Mouse (Mus musculus) kidney, postnatal 0 days (tissue): Measurements from ENCODE around the gene Ctdsp1. TPM values are rescaled to one million over a fixed set of nuclear protein-coding genes. Genes with fewer than 3 reads are reported as not detected.

ENCODE experiments used
- ATAC-seq: fragments of 200-750 bp; cut with Nextera tagmentation; replicated peaks from 2 replicates; pipeline ENCODE4 v1.8.0; 2017; ENCODE audit warnings: low read depth, moderate number of reproducible peaks, moderate TSS enrichment, moderate library complexity; ENCODE audit not compliant: low FRiP score
- DNase-seq: peaks from one replicate; pipeline ENCODE4 v3.0.0-alpha.2; 2016; ENCODE audit warnings: low spot score
- H3K27ac ChIP-seq: fragments of 300-500 bp; sonication (generic); 2 replicates; pipeline ENCODE4 v1.5.1; 2014; ENCODE audit warnings: mild to moderate bottlenecking
- H3K27me3 ChIP-seq: fragments of 300-500 bp; sonication (generic); 2 replicates; pipeline ENCODE4 v1.6.1; 2014; ENCODE audit warnings: low read length, mixed read lengths; ENCODE audit not compliant: insufficient read depth
- H3K36me3 ChIP-seq: fragments of 300-500 bp; sonication (generic); 2 replicates; pipeline ENCODE4 v1.6.1; 2014; ENCODE audit warnings: low read length, mixed read lengths; ENCODE audit not compliant: insufficient read depth
- H3K4me1 ChIP-seq: fragments of 300-500 bp; sonication (generic); replicated peaks from 2 replicates; pipeline ENCODE4 v1.6.1; 2014; ENCODE audit warnings: antibody characterized with exemption, low read length, mixed read lengths; ENCODE audit not compliant: insufficient read depth
- H3K4me2 ChIP-seq: fragments of 300-500 bp; sonication (generic); 2 replicates; pipeline ENCODE4 v1.6.1; 2014; ENCODE audit warnings: mild to moderate bottlenecking, low read length, moderate library complexity, mixed read lengths
- H3K4me3 ChIP-seq: fragments of 300-500 bp; sonication (generic); replicated peaks from 2 replicates; pipeline ENCODE4 v1.5.1; 2014; ENCODE audit warnings: low read depth, low read length
- H3K9ac ChIP-seq: fragments of 300-500 bp; sonication (generic); 2 replicates; pipeline ENCODE4 v1.6.1; 2014; ENCODE audit warnings: low read depth, low read length
- H3K9me3 ChIP-seq: fragments of 300-500 bp; sonication (generic); replicated peaks from 2 replicates; pipeline ENCODE4 v1.6.1; 2016; ENCODE audit warnings: low read length, inconsistent platforms, mixed read lengths
- CTCF ChIP-seq: IDR thresholded peaks from 2 replicates; pipeline ENCODE4 v1.5.1; 2016; ENCODE audit warnings: antibody characterized with exemption, low read depth, mild to moderate bottlenecking, moderate library complexity
- WGBS: fragments of 180-500 bp; shearing (Covaris S2); extraction: QIAGEN DNeasy Blood & Tissue Kit; methylation state at CpG from one replicate; pipeline ENCODE4 v1.1.7; 2014; 5-methylcytosine and 5-hydroxymethylcytosine counted together
- polyA plus RNA-seq: library from polyadenylated mRNA; unstranded; fragments of >200 nt; fragmentation: Nextera tagmentation; extraction: Ambion mirVana; gene quantifications from 2 replicates; pipeline ENCODE4 v1.2.1, GENCODE M21; 2015

The Ctdsp1 gene
- polyA plus RNA-seq, 1 experiment from 2014 or later, result 73.3 TPM

- H3K27me3 ChIP-seq, result no peaks in the 10 kb centered on the region
- H3K4me1 ChIP-seq, result peaks cover 12% of the 10 kb centered on the region
- H3K4me3 ChIP-seq, result no peak overlapping the region
- TF ChIP-seq CTCF, result no peak
- no peak overlapping the region for H3K27ac ChIP-seq
- H3K36me3 ChIP-seq, result no peaks in the 10 kb centered on the region
- H3K4me2 ChIP-seq, result no peak overlapping the region
- ATAC-seq (no peak), DNase-seq (no peak)
- H3K9me3 ChIP-seq, result no peaks in the 10 kb centered on the region
- no peak overlapping the region for H3K9ac ChIP-seq
- WGBS, result 85% methylated on average over 8 of the region's 8 CpGs
Observed at GRCm38 (mm10) chr1:74385531-74385930, 5.8 kb upstream of the Ctdsp1 start.

DNA sequence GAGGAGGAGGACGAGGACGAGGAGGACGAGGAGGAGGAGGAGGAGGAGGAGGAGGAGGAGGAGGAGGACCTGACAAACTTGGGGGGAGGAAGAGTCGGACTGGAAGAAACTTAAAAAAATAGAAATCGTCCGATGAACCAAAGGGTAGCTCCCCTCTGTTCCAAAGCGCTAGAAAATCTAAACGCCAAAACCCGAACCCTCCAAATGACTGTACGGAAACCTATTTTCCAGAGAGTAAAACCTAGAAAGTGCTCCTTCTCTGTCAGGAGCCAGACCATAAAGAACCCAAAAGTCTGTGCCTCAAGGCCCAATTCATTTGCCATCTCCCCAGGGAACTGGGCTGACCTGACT, 5.0 kb upstream of the Ctdsp1 start:
- no peaks in the 10 kb centered on the region for H3K36me3 ChIP-seq
- TF ChIP-seq CTCF, result no peak
- no peaks in the 10 kb centered on the region for H3K27me3 ChIP-seq
- H3K4me2 ChIP-seq, result peak overlapping the region; percentile 55
- WGBS, result 40% methylated on average over 7 of the region's 10 CpGs
- H3K4me3 ChIP-seq, result peak overlapping the region; percentile 32
- DNase-seq, result no peak
- H3K9ac ChIP-seq, result peak overlapping the region; percentile 32; the same call in 1 of the 2 replicates
- peak overlapping the region; percentile 93 for H3K27ac ChIP-seq
- H3K9me3 ChIP-seq, result no peaks in the 10 kb centered on the region
- H3K4me1 ChIP-seq, result peaks cover 17% of the 10 kb centered on the region
- no peak for ATAC-seq

- H3K9me3 ChIP-seq, result no peaks in the 10 kb centered on the region
- peak overlapping the region; percentile 93 for H3K27ac ChIP-seq
- peak overlapping the region; percentile 55 for H3K4me2 ChIP-seq
- ATAC-seq, result peak; percentile 91
- H3K4me1 ChIP-seq, result peaks cover 17% of the 10 kb centered on the region
- H3K36me3 ChIP-seq, result no peaks in the 10 kb centered on the region
- peak overlapping the region; percentile 32 for H3K4me3 ChIP-seq
- peak overlapping the region; percentile 32; the same call in 1 of the 2 replicates for H3K9ac ChIP-seq
- DNase-seq, result peak; percentile 97
- TF ChIP-seq CTCF, result peak; percentile 69
- no peaks in the 10 kb centered on the region for H3K27me3 ChIP-seq
- WGBS, result 0% methylated on average over 26 of the region's 26 CpGs
Observed at GRCm38 (mm10) chr1:74386714-74387385, 4.5 kb upstream of the Ctdsp1 start.

DNA sequence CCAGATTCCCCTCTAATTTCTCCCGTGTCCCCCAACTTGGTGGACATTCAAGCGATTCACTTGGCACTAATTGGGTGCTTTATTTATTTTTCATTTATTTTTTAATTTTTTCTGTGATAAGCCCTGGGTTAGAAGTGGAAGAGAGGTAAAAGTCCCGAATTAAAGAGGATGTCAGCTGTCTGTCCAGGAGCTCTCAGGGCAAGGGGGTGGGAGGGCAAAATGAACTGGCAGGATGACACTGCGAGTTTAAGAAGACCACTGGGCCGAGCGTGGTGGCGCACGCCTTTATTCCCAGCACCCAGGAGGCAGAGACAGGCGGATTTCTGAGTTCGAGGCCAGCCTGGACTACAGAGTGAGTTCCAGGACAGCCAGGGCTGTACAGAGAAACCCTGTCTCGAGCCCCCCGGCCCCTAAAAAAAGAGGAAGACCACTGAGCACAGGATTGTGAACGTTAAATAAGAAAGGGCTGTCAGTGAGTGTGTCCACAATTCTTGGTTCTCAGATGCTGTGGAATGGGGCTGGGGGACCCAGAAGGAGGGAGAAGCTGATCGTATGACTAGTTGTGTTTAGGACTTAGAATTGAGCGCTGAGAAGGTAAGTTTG, 3.8 kb upstream of the Ctdsp1 start:
- peaks cover 19% of the 10 kb centered on the region for H3K4me1 ChIP-seq
- H3K36me3 ChIP-seq, result no peaks in the 10 kb centered on the region
- no peaks in the 10 kb centered on the region for H3K27me3 ChIP-seq
- H3K4me3 ChIP-seq, result peak overlapping the region; percentile 32; the same call in 1 of the 2 replicates
- H3K27ac ChIP-seq, result peak overlapping the region; percentile 93
- peak overlapping the region; percentile 32; the same call in 1 of the 2 replicates for H3K9ac ChIP-seq
- 51% methylated on average over 15 of the region's 15 CpGs for WGBS
- peak overlapping the region; percentile 55; the same call in 1 of the 2 replicates for H3K4me2 ChIP-seq
- no peaks in the 10 kb centered on the region for H3K9me3 ChIP-seq
- DNase-seq, result no peak
- TF ChIP-seq CTCF, result no peak
- ATAC-seq, result no peak

DNA sequence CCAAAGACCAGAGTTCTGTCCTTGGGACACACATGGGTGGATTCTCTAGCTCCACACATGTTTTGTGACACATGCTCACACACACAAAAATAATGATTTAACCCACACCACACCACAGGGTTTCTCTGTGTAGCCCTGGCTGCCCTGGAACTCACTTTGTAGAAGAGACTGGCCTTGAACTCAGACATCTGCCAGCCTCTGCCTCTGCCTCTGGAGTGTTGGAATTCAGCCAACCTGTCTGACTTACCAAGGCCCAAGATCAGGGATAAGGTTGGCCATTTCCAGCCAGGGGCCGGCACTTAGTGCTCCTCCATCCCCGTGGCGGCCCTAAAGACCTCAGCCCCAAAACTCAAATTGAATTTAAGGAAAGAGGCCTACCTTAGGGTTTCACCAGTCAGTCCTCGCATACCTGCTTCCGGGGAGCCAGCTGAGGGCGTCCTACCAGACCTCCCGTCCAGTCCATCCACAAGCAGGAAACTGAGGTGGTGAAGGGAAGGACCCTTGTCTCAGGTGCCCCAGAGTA, 2.9 kb upstream of the Ctdsp1 start:
- no peak for TF ChIP-seq CTCF
- 75% methylated on average over 7 of the region's 7 CpGs for WGBS
- DNase-seq (no peak), ATAC-seq (no peak)
- Histone ChIP-seq H3K36me3 (no peaks in the 10 kb centered on the region), H3K4me1 (peaks cover 26% of the 10 kb centered on the region), H3K9ac (no peak overlapping the region), H3K27me3 (no peaks in the 10 kb centered on the region), H3K9me3 (no peaks in the 10 kb centered on the region), H3K4me3 (no peak overlapping the region), H3K27ac (no peak overlapping the region), H3K4me2 (no peak overlapping the region)

GRCm38 (mm10) chr1:74389831-74390286, 1.4 kb upstream of the Ctdsp1 start:
- 0 out of 2 replicates have a peak overlapping the region, but pooled peaks have one; percentile 7 for H3K4me3 ChIP-seq
- DNase-seq (peak; percentile 58), ATAC-seq (no peak)
- peak overlapping the region; percentile 46; the same call in 1 of the 2 replicates for H3K9ac ChIP-seq
- H3K4me1 ChIP-seq, result peaks cover 29% of the 10 kb centered on the region
- TF ChIP-seq CTCF, result no peak
- H3K4me2 ChIP-seq, result peak overlapping the region; percentile 59
- H3K27me3 ChIP-seq, result no peaks in the 10 kb centered on the region
- peak overlapping the region; percentile 100 for H3K27ac ChIP-seq
- H3K9me3 ChIP-seq, result no peaks in the 10 kb centered on the region
- WGBS, result 5% methylated on average over 29 of the region's 29 CpGs
- H3K36me3 ChIP-seq, result peaks cover 12% of the 10 kb centered on the region
